Mouse (Mus musculus): ENCODE data around the gene Nrxn3. TPM values are rescaled to one million over a fixed set of nuclear protein-coding genes. Genes with fewer than 3 reads are reported as not detected.

The Nrxn3 gene
- polyA plus RNA-seq, 1 experiment from 2014 or later, result 16.9 TPM

GRCm38 (mm10) chr12:89482223-89482622, 759.5 kb downstream of the Nrxn3 start:
- no peaks in the 10 kb centered on the region for H3K36me3 ChIP-seq (ENCODE audit: control insufficient read depth, insufficient read depth, low read length)
- H3K27ac ChIP-seq (ENCODE audit: low read depth, low read length), result no peak overlapping the region
- no peak overlapping the region for H3K9ac ChIP-seq (ENCODE audit: low read length)
- ATAC-seq (ENCODE audit: low FRiP score) (no peak), DNase-seq (ENCODE audit: low spot score, missing footprints) (no peak)
- 32% methylated on average over 5 of the region's 5 CpGs for WGBS
- no peaks in the 10 kb centered on the region for H3K4me1 ChIP-seq (ENCODE audit: control insufficient read depth, insufficient read depth, low read length)
- H3K4me2 ChIP-seq, result no peak overlapping the region
- H3K27me3 ChIP-seq (ENCODE audit: control insufficient read depth, insufficient read depth, low read length), result no peaks in the 10 kb centered on the region
- no peaks in the 10 kb centered on the region for H3K9me3 ChIP-seq (ENCODE audit: control insufficient read depth, low read length)
- no peak overlapping the region for H3K4me3 ChIP-seq (ENCODE audit: low read depth, low read length)

- DNase-seq (ENCODE audit: low spot score, missing footprints), result no peak
- no peak overlapping the region for H3K4me2 ChIP-seq
- H3K36me3 ChIP-seq (ENCODE audit: control insufficient read depth, insufficient read depth, low read length), result no peaks in the 10 kb centered on the region
- H3K4me3 ChIP-seq (ENCODE audit: low read depth, low read length), result no peak overlapping the region
- no peak overlapping the region for H3K9ac ChIP-seq (ENCODE audit: low read length)
- H3K4me1 ChIP-seq (ENCODE audit: control insufficient read depth, insufficient read depth, low read length), result no peaks in the 10 kb centered on the region; the same call in 1 of the 2 replicates
- no peak overlapping the region for H3K27ac ChIP-seq (ENCODE audit: low read depth, low read length)
- H3K27me3 ChIP-seq (ENCODE audit: control insufficient read depth, insufficient read depth, low read length), result no peaks in the 10 kb centered on the region
- WGBS, result 55% methylated on average over 3 of the region's 3 CpGs
- no peaks in the 10 kb centered on the region for H3K9me3 ChIP-seq (ENCODE audit: control insufficient read depth, low read length)
- no peak for ATAC-seq (ENCODE audit: low FRiP score)
Measured at GRCm38 (mm10) chr12:89504026-89504425, 781.4 kb downstream of the Nrxn3 start.

- Histone ChIP-seq H3K36me3 (ENCODE audit: control insufficient read depth, insufficient read depth, low read length) (no peaks in the 10 kb centered on the region), H3K4me2 (no peak overlapping the region), H3K4me1 (ENCODE audit: control insufficient read depth, insufficient read depth, low read length) (no peaks in the 10 kb centered on the region; the same call in 1 of the 2 replicates), H3K27me3 (ENCODE audit: control insufficient read depth, insufficient read depth, low read length) (no peaks in the 10 kb centered on the region), H3K27ac (ENCODE audit: low read depth, low read length) (no peak overlapping the region), H3K9me3 (ENCODE audit: control insufficient read depth, low read length) (no peaks in the 10 kb centered on the region), H3K4me3 (ENCODE audit: low read depth, low read length) (no peak overlapping the region), H3K9ac (ENCODE audit: low read length) (no peak overlapping the region)
- ATAC-seq (ENCODE audit: low FRiP score), result peak; percentile 79
- 12% methylated on average over 2 of the region's 2 CpGs for WGBS
- DNase-seq (ENCODE audit: low spot score, missing footprints), result peak; percentile 95
Measured at GRCm38 (mm10) chr12:89505121-89505764, 782.6 kb downstream of the Nrxn3 start.

- no peak overlapping the region for H3K27ac ChIP-seq (ENCODE audit: low read depth, low read length)
- ATAC-seq (ENCODE audit: low FRiP score), result no peak
Measured at GRCm38 (mm10) chr12:89508970-89509369, 786.3 kb downstream of the Nrxn3 start.

GRCm38 (mm10) chr12:89513759-89514158, 791.1 kb downstream of the Nrxn3 start:
- DNase-seq (ENCODE audit: low spot score, missing footprints), result peak; percentile 92
- Histone ChIP-seq H3K4me1 (ENCODE audit: control insufficient read depth, insufficient read depth, low read length) (no peaks in the 10 kb centered on the region), H3K9ac (ENCODE audit: low read length) (no peak overlapping the region), H3K27ac (ENCODE audit: low read depth, low read length) (no peak overlapping the region), H3K9me3 (ENCODE audit: control insufficient read depth, low read length) (no peaks in the 10 kb centered on the region), H3K4me3 (ENCODE audit: low read depth, low read length) (no peak overlapping the region), H3K4me2 (no peak overlapping the region), H3K36me3 (ENCODE audit: control insufficient read depth, insufficient read depth, low read length) (no peaks in the 10 kb centered on the region), H3K27me3 (ENCODE audit: control insufficient read depth, insufficient read depth, low read length) (no peaks in the 10 kb centered on the region)
- peak; percentile 63; the same call in 1 of the 2 replicates for ATAC-seq (ENCODE audit: low FRiP score)
- 44% methylated on average over 7 of the region's 7 CpGs for WGBS

More at GRCm38 (mm10) chr12:89508970-89509369, 786.3 kb downstream of the Nrxn3 start:
- Histone ChIP-seq H3K9ac (ENCODE audit: low read length) (no peak overlapping the region), H3K36me3 (ENCODE audit: control insufficient read depth, insufficient read depth, low read length) (no peaks in the 10 kb centered on the region), H3K9me3 (ENCODE audit: control insufficient read depth, low read length) (no peaks in the 10 kb centered on the region), H3K4me2 (no peak overlapping the region), H3K4me3 (ENCODE audit: low read depth, low read length) (no peak overlapping the region), H3K27me3 (ENCODE audit: control insufficient read depth, insufficient read depth, low read length) (no peaks in the 10 kb centered on the region), H3K4me1 (ENCODE audit: control insufficient read depth, insufficient read depth, low read length) (no peaks in the 10 kb centered on the region; the same call in 1 of the 2 replicates)
- DNase-seq (ENCODE audit: low spot score, missing footprints), result peak; percentile 78

GRCm38 (mm10) chr12:89516046-89516445, 793.4 kb downstream of the Nrxn3 start:
- Histone ChIP-seq H3K9me3 (ENCODE audit: control insufficient read depth, low read length) (no peaks in the 10 kb centered on the region), H3K27ac (ENCODE audit: low read depth, low read length) (no peak overlapping the region), H3K36me3 (ENCODE audit: control insufficient read depth, insufficient read depth, low read length) (no peaks in the 10 kb centered on the region), H3K4me3 (ENCODE audit: low read depth, low read length) (no peak overlapping the region), H3K9ac (ENCODE audit: low read length) (no peak overlapping the region), H3K27me3 (ENCODE audit: control insufficient read depth, insufficient read depth, low read length) (no peaks in the 10 kb centered on the region), H3K4me2 (no peak overlapping the region), H3K4me1 (ENCODE audit: control insufficient read depth, insufficient read depth, low read length) (no peaks in the 10 kb centered on the region)
- ATAC-seq (ENCODE audit: low FRiP score), result no peak
- 76% methylated on average over 6 of the region's 6 CpGs for WGBS
- peak; percentile 75 for DNase-seq (ENCODE audit: low spot score, missing footprints)

- Histone ChIP-seq H3K27ac (ENCODE audit: low read depth, low read length) (no peak overlapping the region), H3K36me3 (ENCODE audit: control insufficient read depth, insufficient read depth, low read length) (no peaks in the 10 kb centered on the region), H3K4me2 (no peak overlapping the region), H3K9me3 (ENCODE audit: control insufficient read depth, low read length) (no peaks in the 10 kb centered on the region), H3K27me3 (ENCODE audit: control insufficient read depth, insufficient read depth, low read length) (no peaks in the 10 kb centered on the region), H3K9ac (ENCODE audit: low read length) (no peak overlapping the region), H3K4me1 (ENCODE audit: control insufficient read depth, insufficient read depth, low read length) (no peaks in the 10 kb centered on the region; the same call in 1 of the 2 replicates), H3K4me3 (ENCODE audit: low read depth, low read length) (no peak overlapping the region)
- ATAC-seq (ENCODE audit: low FRiP score) (peak; percentile 94), DNase-seq (ENCODE audit: low spot score, missing footprints) (peak; percentile 87)
- 6% methylated on average over 4 of the region's 4 CpGs for WGBS
Measured at GRCm38 (mm10) chr12:89530679-89531350, 808.1 kb downstream of the Nrxn3 start.

GRCm38 (mm10) chr12:89551291-89551690, 828.6 kb downstream of the Nrxn3 start:
- DNase-seq (ENCODE audit: low spot score, missing footprints) (no peak), ATAC-seq (ENCODE audit: low FRiP score) (no peak)
- no peak overlapping the region for H3K4me3 ChIP-seq (ENCODE audit: low read depth, low read length)
- 90% methylated on average over 2 of the region's 2 CpGs for WGBS
- H3K9me3 ChIP-seq (ENCODE audit: control insufficient read depth, low read length), result no peaks in the 10 kb centered on the region
- H3K36me3 ChIP-seq (ENCODE audit: control insufficient read depth, insufficient read depth, low read length), result no peaks in the 10 kb centered on the region
- H3K4me1 ChIP-seq (ENCODE audit: control insufficient read depth, insufficient read depth, low read length), result no peaks in the 10 kb centered on the region
- no peak overlapping the region for H3K9ac ChIP-seq (ENCODE audit: low read length)
- no peaks in the 10 kb centered on the region for H3K27me3 ChIP-seq (ENCODE audit: control insufficient read depth, insufficient read depth, low read length)
- no peak overlapping the region for H3K27ac ChIP-seq (ENCODE audit: low read depth, low read length)
- no peak overlapping the region for H3K4me2 ChIP-seq

- no peaks in the 10 kb centered on the region for H3K36me3 ChIP-seq (ENCODE audit: control insufficient read depth, insufficient read depth, low read length)
- H3K27ac ChIP-seq (ENCODE audit: low read depth, low read length), result no peak overlapping the region
- H3K4me2 ChIP-seq, result no peak overlapping the region
- no peak overlapping the region for H3K4me3 ChIP-seq (ENCODE audit: low read depth, low read length)
- DNase-seq (ENCODE audit: low spot score, missing footprints) (no peak), ATAC-seq (ENCODE audit: low FRiP score) (no peak)
- 69% methylated on average over 4 of the region's 4 CpGs for WGBS
- H3K9ac ChIP-seq (ENCODE audit: low read length), result no peak overlapping the region
- no peaks in the 10 kb centered on the region for H3K9me3 ChIP-seq (ENCODE audit: control insufficient read depth, low read length)
- H3K27me3 ChIP-seq (ENCODE audit: control insufficient read depth, insufficient read depth, low read length), result no peaks in the 10 kb centered on the region
- H3K4me1 ChIP-seq (ENCODE audit: control insufficient read depth, insufficient read depth, low read length), result no peaks in the 10 kb centered on the region
Measured at GRCm38 (mm10) chr12:89553223-89553880, 830.7 kb downstream of the Nrxn3 start.

Measured in midbrain, embryonic 11.5 days (tissue).